Mouse (Mus musculus) liver, postnatal 0 days (tissue): ENCODE measurements around the gene Trp53i11. TPM values are rescaled to one million over a fixed set of nuclear protein-coding genes. Genes with fewer than 3 reads are reported as not detected.

ENCODE experiments used
- ATAC-seq: fragments of 200-750 bp; cut with Nextera tagmentation; 2 replicates; pipeline ENCODE4 v1.8.0; 2017; ENCODE audit warnings: mild to moderate bottlenecking, moderate library complexity
- DNase-seq: peaks from one replicate; pipeline ENCODE4 v3.0.0-alpha.2; 2016
- H3K27ac ChIP-seq: fragments of 300-500 bp; sonication (generic); 2 replicates; pipeline ENCODE4 v1.5.1; 2014; ENCODE audit warnings: antibody characterized with exemption, moderate library complexity, mild to moderate bottlenecking, low read depth
- H3K27me3 ChIP-seq: fragments of 300-500 bp; sonication (generic); 2 replicates; pipeline ENCODE4 v1.6.1; 2014; ENCODE audit warnings: low read length, control low read depth, mixed read lengths; ENCODE audit not compliant: insufficient read depth
- H3K36me3 ChIP-seq: fragments of 300-500 bp; sonication (generic); replicated peaks from 2 replicates; pipeline ENCODE4 v1.6.1; 2014; ENCODE audit warnings: mild to moderate bottlenecking, control low read depth, low read length, moderate library complexity, mixed read lengths; ENCODE audit not compliant: insufficient read depth
- H3K4me1 ChIP-seq: fragments of 300-500 bp; sonication (generic); 2 replicates; pipeline ENCODE4 v1.6.1; 2014; ENCODE audit warnings: antibody characterized with exemption, mild to moderate bottlenecking, control low read depth; ENCODE audit not compliant: insufficient read depth
- H3K4me2 ChIP-seq: fragments of 300-500 bp; sonication (generic); 2 replicates; pipeline ENCODE4 v1.6.1; 2014; ENCODE audit warnings: low read depth, mild to moderate bottlenecking, low read length, moderate library complexity, mixed read lengths
- H3K4me3 ChIP-seq: fragments of 300-500 bp; sonication (generic); 2 replicates; pipeline ENCODE4 v1.5.1; 2014; ENCODE audit warnings: low read depth, low read length
- H3K9ac ChIP-seq: fragments of 300-500 bp; sonication (generic); replicated peaks from 2 replicates; pipeline ENCODE4 v1.6.1; 2014; ENCODE audit warnings: mild to moderate bottlenecking, moderate library complexity
- H3K9me3 ChIP-seq: fragments of 300-500 bp; sonication (generic); 2 replicates; pipeline ENCODE4 v1.6.1; 2016; ENCODE audit warnings: mild to moderate bottlenecking, control low read depth, low read length, mixed read lengths
- CTCF ChIP-seq: sonication (generic); IDR thresholded peaks from 2 replicates; pipeline ENCODE4 v1.5.1; 2016; ENCODE audit warnings: antibody characterized with exemption, low read depth
- EP300 ChIP-seq: IDR thresholded peaks from 2 replicates; pipeline ENCODE4 v1.6.1; 2016; ENCODE audit warnings: antibody characterized with exemption, low read depth, mild to moderate bottlenecking
- WGBS: fragments of 180-500 bp; shearing (Covaris S2); extraction: QIAGEN DNeasy Blood & Tissue Kit; methylation state at CpG from one replicate; pipeline ENCODE4 v1.1.7; 2014; ENCODE audit not compliant: insufficient replicate concordance; 5-methylcytosine and 5-hydroxymethylcytosine counted together
- polyA plus RNA-seq: library from polyadenylated mRNA; unstranded; fragments of >200 nt; fragmentation: Nextera tagmentation; extraction: Ambion mirVana; gene quantifications from 2 replicates; pipeline ENCODE4 v1.2.1, GENCODE M21; 2015

Gene Trp53i11
- polyA plus RNA-seq, 1 experiment from 2014 or later = 4.0 TPM

DNA sequence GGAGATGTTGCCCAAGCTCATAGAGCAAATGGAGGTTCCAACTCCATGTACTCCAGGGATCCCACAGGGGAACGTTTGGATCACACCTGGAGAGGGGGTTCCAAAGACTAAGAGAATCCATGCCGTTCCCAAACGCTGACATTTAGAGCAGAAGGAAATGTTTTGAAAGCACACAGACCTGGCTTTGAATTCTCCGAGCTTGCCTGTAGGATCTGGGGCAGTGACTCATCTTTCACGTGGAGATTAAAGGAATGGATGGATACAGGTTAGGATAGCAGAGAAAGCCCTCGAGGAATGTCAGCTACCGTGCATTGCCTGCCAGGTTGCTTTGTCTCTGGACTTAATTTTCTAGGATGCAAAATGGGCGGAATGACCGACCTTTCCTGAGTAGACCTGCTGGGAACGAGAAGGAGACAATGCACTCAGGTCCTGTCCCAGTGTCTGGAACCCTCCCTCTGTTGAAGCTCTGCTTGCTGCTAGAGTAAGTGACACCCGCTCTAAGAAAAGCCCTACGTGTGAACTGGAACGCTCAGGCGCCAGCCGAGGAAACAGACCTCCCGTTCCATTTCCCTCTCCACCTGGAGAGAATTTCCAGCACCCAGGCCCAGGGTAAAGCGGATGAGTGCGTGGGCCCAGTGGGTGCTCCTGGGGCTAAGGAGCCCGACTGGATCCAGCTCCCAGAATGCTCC is 17.0 kb upstream of the Trp53i11 start:
- no peak overlapping the region for H3K27ac ChIP-seq
- TF ChIP-seq CTCF (no peak), EP300 (no peak)
- no peaks in the 10 kb centered on the region for H3K27me3 ChIP-seq
- DNase-seq (no peak), ATAC-seq (no peak)
- H3K9ac ChIP-seq = no peak overlapping the region
- no peak overlapping the region for H3K4me3 ChIP-seq
- H3K36me3 ChIP-seq = no peaks in the 10 kb centered on the region
- H3K4me1 ChIP-seq = peaks cover 4% of the 10 kb centered on the region; the same call in 1 of the 2 replicates
- no peak overlapping the region for H3K4me2 ChIP-seq
- 67% methylated on average over 19 of the region's 19 CpGs for WGBS
- H3K9me3 ChIP-seq = no peaks in the 10 kb centered on the region

GRCm38 (mm10) chr2:93170845-93171200 is 16.5 kb upstream of the Trp53i11 start:
- H3K9ac ChIP-seq = no peak overlapping the region
- no peak overlapping the region for H3K4me2 ChIP-seq
- no peaks in the 10 kb centered on the region for H3K36me3 ChIP-seq
- 78% methylated on average over 5 of the region's 5 CpGs for WGBS
- H3K4me1 ChIP-seq = peaks cover 4% of the 10 kb centered on the region; the same call in 1 of the 2 replicates
- H3K9me3 ChIP-seq = no peaks in the 10 kb centered on the region
- ATAC-seq = no peak
- H3K27me3 ChIP-seq = no peaks in the 10 kb centered on the region
- no peak for DNase-seq
- no peak overlapping the region for H3K27ac ChIP-seq
- TF ChIP-seq EP300 (no peak), CTCF (no peak)
- no peak overlapping the region for H3K4me3 ChIP-seq

- no peaks in the 10 kb centered on the region; the same call in 1 of the 2 replicates for H3K4me1 ChIP-seq
- no peak for ATAC-seq
- H3K4me3 ChIP-seq = no peak overlapping the region
- DNase-seq = no peak
- no peak overlapping the region for H3K9ac ChIP-seq
- H3K9me3 ChIP-seq = no peaks in the 10 kb centered on the region
- no peak overlapping the region for H3K4me2 ChIP-seq
- H3K27me3 ChIP-seq = no peaks in the 10 kb centered on the region
- 73% methylated on average over 6 of the region's 6 CpGs for WGBS
- no peak for TF ChIP-seq EP300
- TF ChIP-seq CTCF = no peak
- H3K36me3 ChIP-seq = no peaks in the 10 kb centered on the region
- no peak overlapping the region for H3K27ac ChIP-seq
These were observed 15.4 kb upstream of the Trp53i11 start for GRCm38 (mm10) chr2:93171929-93172328.

- ATAC-seq (no peak), DNase-seq (no peak)
- H3K4me3 ChIP-seq = no peak overlapping the region
- H3K36me3 ChIP-seq = no peaks in the 10 kb centered on the region
- H3K9me3 ChIP-seq = no peaks in the 10 kb centered on the region
- 0 out of 2 replicates have a peak, but pooled peaks cover 4% of the 10 kb centered on the region for H3K27me3 ChIP-seq
- no peaks in the 10 kb centered on the region for H3K4me1 ChIP-seq
- TF ChIP-seq EP300 (no peak), CTCF (no peak)
- no peak overlapping the region for H3K4me2 ChIP-seq
- no peak overlapping the region for H3K9ac ChIP-seq
- 26% methylated on average over 5 of the region's 5 CpGs for WGBS
- no peak overlapping the region for H3K27ac ChIP-seq
These were observed 14.9 kb upstream of the Trp53i11 start for GRCm38 (mm10) chr2:93172460-93172859.

DNA sequence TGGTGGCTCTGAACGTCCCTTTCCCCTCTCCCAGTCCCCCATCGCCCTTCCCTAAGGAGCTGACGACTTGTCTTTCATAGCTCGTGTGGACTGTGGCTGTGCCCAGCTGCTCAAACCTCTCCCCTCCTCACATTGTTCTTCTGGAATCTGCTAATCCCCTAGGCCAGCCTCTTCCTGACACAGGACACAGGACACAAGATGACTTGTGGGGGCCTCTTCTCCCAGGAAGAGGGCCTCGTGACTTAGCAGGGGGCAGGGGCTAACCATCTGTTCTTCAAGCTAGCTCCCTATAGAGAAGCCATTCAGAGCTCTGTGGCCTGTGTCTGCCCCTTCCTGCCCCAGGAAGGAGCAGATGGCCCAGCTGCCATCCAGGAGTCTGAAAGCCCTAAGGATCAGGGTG is 13.2 kb upstream of the Trp53i11 start:
- no peak overlapping the region for H3K4me2 ChIP-seq
- H3K4me1 ChIP-seq = no peaks in the 10 kb centered on the region
- peaks cover 16% of the 10 kb centered on the region for H3K27me3 ChIP-seq
- WGBS = 29% methylated on average over 5 of the region's 5 CpGs
- H3K4me3 ChIP-seq = no peak overlapping the region
- DNase-seq (no peak), ATAC-seq (no peak)
- H3K36me3 ChIP-seq = no peaks in the 10 kb centered on the region
- H3K9ac ChIP-seq = no peak overlapping the region
- H3K9me3 ChIP-seq = no peaks in the 10 kb centered on the region
- TF ChIP-seq CTCF (no peak), EP300 (no peak)
- H3K27ac ChIP-seq = no peak overlapping the region

DNA sequence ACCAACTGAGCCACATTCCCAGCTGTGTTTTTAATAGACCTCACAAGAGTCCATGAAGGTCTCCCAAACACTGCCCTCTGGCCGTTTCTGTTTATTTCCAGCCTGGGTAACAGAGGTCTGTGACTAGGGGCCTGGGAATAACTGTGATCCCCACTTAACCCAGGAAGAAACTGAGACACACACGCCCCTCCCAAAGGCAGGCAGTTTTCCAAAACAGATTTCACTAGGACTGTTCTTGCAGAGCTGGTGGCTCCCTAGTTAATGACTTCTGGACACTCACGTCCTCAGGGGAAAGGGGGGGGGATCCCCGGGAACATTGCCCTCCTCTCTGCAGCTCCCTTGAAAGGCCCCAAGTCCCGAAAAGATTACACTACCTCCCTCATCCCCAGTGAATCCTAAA is 12.1 kb upstream of the Trp53i11 start:
- ATAC-seq (no peak), DNase-seq (no peak)
- peaks cover 27% of the 10 kb centered on the region for H3K27me3 ChIP-seq
- H3K9ac ChIP-seq = no peak overlapping the region
- no peaks in the 10 kb centered on the region for H3K9me3 ChIP-seq
- no peak overlapping the region for H3K4me2 ChIP-seq
- TF ChIP-seq EP300 (no peak), CTCF (no peak)
- no peaks in the 10 kb centered on the region for H3K36me3 ChIP-seq
- peaks cover 3% of the 10 kb centered on the region; the same call in 1 of the 2 replicates for H3K4me1 ChIP-seq
- H3K4me3 ChIP-seq = no peak overlapping the region
- no peak overlapping the region; the same call in 1 of the 2 replicates for H3K27ac ChIP-seq
- 52% methylated on average over 5 of the region's 5 CpGs for WGBS
